Mouse (Mus musculus) lung, adult 2 months (tissue): Measurements from ENCODE around the gene Hist2h2be. TPM values are rescaled to one million over a fixed set of nuclear protein-coding genes. Genes with fewer than 3 reads are reported as not detected.

Source experiments
- DNase-seq: peaks from one replicate; pipeline ENCODE4 v3.0.0; 2022
- H3K4me1 ChIP-seq: fragments of 200-500 bp; 2 replicates; pipeline ENCODE4 v1.6.1; 2011; ENCODE audit warnings: low read length; ENCODE audit not compliant: control insufficient read depth, insufficient read depth
- H3K4me3 ChIP-seq: fragments of 200-500 bp; replicated peaks from 2 replicates; pipeline ENCODE3; 2011; ENCODE audit warnings: low read depth, mild to moderate bottlenecking, control low read depth, low read length; ENCODE audit errors: extremely low read depth
- CTCF ChIP-seq: fragments of 200-500 bp; IDR thresholded peaks from 2 replicates; pipeline ENCODE4 v1.5.1; 2011; ENCODE audit warnings: mild to moderate bottlenecking, low read length, control low read depth; ENCODE audit not compliant: insufficient read depth
- POLR2A ChIP-seq: fragments of 200-500 bp; IDR thresholded peaks from 2 replicates; pipeline ENCODE4 v1.6.1; 2011; ENCODE audit warnings: low read depth, mild to moderate bottlenecking, control low read depth, low read length, borderline replicate concordance; ENCODE audit errors: extremely low read depth
- WGBS: fragments of 180-500 bp; shearing (Covaris S2); methylation state at CpG from one replicate; pipeline ENCODE4 v1.1.7; 2018; 5-methylcytosine and 5-hydroxymethylcytosine counted together
- polyA plus RNA-seq: library from polyadenylated mRNA; depleted of rRNA; stranded (reverse); fragments of >200 nt; gene quantifications from 2 replicates; pipeline ENCODE4 v1.2.3, GENCODE M21; 2012; rRNA removed

Gene Hist2h2be
- polyA plus RNA-seq, 1 experiment, result 6.2 TPM

DNA sequence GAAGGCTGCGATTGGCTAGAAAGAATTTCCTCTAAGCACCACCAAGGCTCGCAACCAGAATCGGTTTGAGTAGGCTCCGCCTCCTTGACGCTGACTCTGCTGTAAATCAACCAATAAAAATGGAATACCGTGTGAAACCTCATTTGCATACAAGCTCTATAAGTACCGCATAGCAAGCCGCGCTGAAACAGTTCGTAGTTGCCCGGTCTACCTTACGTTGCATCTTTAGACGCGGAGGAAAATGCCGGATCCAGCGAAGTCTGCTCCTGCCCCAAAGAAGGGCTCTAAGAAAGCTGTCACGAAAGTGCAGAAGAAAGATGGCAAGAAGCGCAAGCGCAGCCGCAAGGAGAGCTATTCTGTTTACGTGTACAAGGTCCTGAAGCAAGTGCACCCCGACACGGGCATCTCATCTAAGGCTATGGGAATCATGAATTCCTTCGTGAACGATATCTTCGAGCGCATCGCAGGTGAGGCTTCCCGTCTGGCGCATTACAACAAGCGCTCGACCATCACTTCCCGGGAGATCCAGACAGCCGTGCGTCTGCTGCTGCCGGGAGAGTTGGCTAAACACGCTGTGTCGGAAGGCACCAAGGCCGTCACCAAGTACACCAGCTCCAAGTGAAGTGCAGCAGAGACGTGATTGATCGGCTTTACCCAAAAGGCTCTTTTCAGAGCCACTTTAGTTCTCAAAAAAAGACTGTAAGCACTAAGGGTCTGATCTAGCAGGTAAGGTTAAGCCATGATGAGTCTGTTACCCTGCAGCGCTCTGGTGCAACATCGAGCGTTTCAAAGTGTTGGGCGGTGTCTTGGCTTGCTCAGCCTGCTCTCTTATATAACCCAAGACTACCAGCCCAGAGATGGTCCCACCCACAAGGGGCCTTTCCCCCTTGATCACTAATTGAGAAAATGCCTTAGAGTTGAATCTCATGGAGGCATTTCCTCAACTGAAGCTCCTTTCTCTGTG is 48.9 kb downstream of the Hist2h2be start, which contains the start of gene Hist2h2bb:
Gene Hist2h2bb (plus strand): TSS at position 242 of the 964 bp plus-strand sequence.
- WGBS, result under 1% methylated on average over 45 of the region's 45 CpGs
- TF ChIP-seq POLR2A (peak; percentile 99), CTCF (no peak)

More for the DNA sequence above, 48.9 kb downstream of the Hist2h2be start, which contains the start of gene Hist2h2bb:
- Histone ChIP-seq H3K4me1 (peaks cover 5% of the 10 kb centered on the region), H3K4me3 (peak within 1 kb of the TSS; percentile 84)
- peak; percentile 85 for DNase-seq

Other genes with a start within 250 kb of the Hist2h2be start
- gene Plekho1, start 225.1 kb upstream of the Hist2h2be start, polyA plus RNA-seq, result 55.7 and 82.7 TPM in 2 replicates
- 3.6 and 4.7 TPM in 2 replicates for gene Vps45, start 162.7 kb upstream of the Hist2h2be start, polyA plus RNA-seq
- 25.6 and 38.7 TPM in 2 replicates for gene Otud7b, start 116.6 kb upstream of the Hist2h2be start, polyA plus RNA-seq
- gene Mtmr11, start 59.1 kb upstream of the Hist2h2be start, polyA plus RNA-seq, result 8.0 and 10.5 TPM in 2 replicates
- 66.2 and 71.6 TPM in 2 replicates for gene Sf3b4, start 48.8 kb upstream of the Hist2h2be start, polyA plus RNA-seq
- 1.5 and 1.6 TPM in 2 replicates for gene Sv2a, start 40.0 kb upstream of the Hist2h2be start, polyA plus RNA-seq
- 61.3 and 70.4 TPM in 2 replicates for gene Bola1, start 1.4 kb upstream of the Hist2h2be start, polyA plus RNA-seq
- gene Hist2h2ab, start 1.3 kb upstream of the Hist2h2be start, polyA plus RNA-seq, result 1.2 and 2.7 TPM in 2 replicates
- gene Hist2h2ac, start 239 bp upstream of the Hist2h2be start, polyA plus RNA-seq, result 6.0 and 7.1 TPM in 2 replicates
- gene Hist2h3c2, start 18.0 kb downstream of the Hist2h2be start, polyA plus RNA-seq, result 17.3 and 35.2 TPM in 2 replicates
- gene Hist2h2aa2, start 19.2 kb downstream of the Hist2h2be start, polyA plus RNA-seq, result 38.5 and 132 TPM in 2 replicates
- 203 and 266 TPM in 2 replicates for gene Hist2h2aa1, start 24.4 kb downstream of the Hist2h2be start, polyA plus RNA-seq
- not detected in 2 replicates for gene Hist2h3c1, start 25.6 kb downstream of the Hist2h2be start, polyA plus RNA-seq
- gene Hist2h4, start 42.2 kb downstream of the Hist2h2be start, polyA plus RNA-seq, result 5.1 and 5.6 TPM in 2 replicates
- 33.2 and 40.7 TPM in 2 replicates for gene Hist2h3b, start 47.5 kb downstream of the Hist2h2be start, polyA plus RNA-seq
- gene Hist2h2bb, start 48.6 kb downstream of the Hist2h2be start, polyA plus RNA-seq, result 1.1 and 1.8 TPM in 2 replicates
- gene Fcgr1, start 72.8 kb downstream of the Hist2h2be start, polyA plus RNA-seq, result 2.9 and 3.6 TPM in 2 replicates
- not detected in 2 replicates for gene BC107364, start 231.2 kb downstream of the Hist2h2be start, polyA plus RNA-seq